Mouse (Mus musculus) intestine, postnatal 0 days (tissue): ENCODE measurements around the gene Gsk3a. TPM values are rescaled to one million over a fixed set of nuclear protein-coding genes. Genes with fewer than 3 reads are reported as not detected.

Source experiments
- ATAC-seq: fragments of 200-750 bp; cut with Nextera tagmentation; 2 replicates; pipeline ENCODE4 v1.8.0; 2017; ENCODE audit warnings: mild to moderate bottlenecking, moderate TSS enrichment, moderate library complexity
- H3K27ac ChIP-seq: fragments of 300-500 bp; sonication (generic); 2 replicates; pipeline ENCODE4 v1.5.1; 2014; ENCODE audit warnings: mild to moderate bottlenecking, low read depth, low read length, moderate library complexity
- H3K27me3 ChIP-seq: fragments of 300-500 bp; sonication (generic); replicated peaks from 2 replicates; pipeline ENCODE4 v1.6.1; 2014; ENCODE audit warnings: low read length, mixed read lengths; ENCODE audit not compliant: control insufficient read depth, insufficient read depth
- H3K36me3 ChIP-seq: fragments of 300-500 bp; sonication (generic); 2 replicates; pipeline ENCODE4 v1.6.1; 2014; ENCODE audit warnings: mild to moderate bottlenecking, moderate library complexity; ENCODE audit not compliant: control insufficient read depth, insufficient read depth
- H3K4me1 ChIP-seq: fragments of 300-500 bp; sonication (generic); replicated peaks from 2 replicates; pipeline ENCODE4 v1.6.1; 2014; ENCODE audit warnings: antibody characterized with exemption, low read length, mixed read lengths; ENCODE audit not compliant: control insufficient read depth, insufficient read depth
- H3K4me2 ChIP-seq: fragments of 300-500 bp; sonication (generic); replicated peaks from 2 replicates; pipeline ENCODE4 v1.6.1; 2014; ENCODE audit warnings: low read depth, mild to moderate bottlenecking, moderate library complexity
- H3K4me3 ChIP-seq: fragments of 300-500 bp; sonication (generic); 2 replicates; pipeline ENCODE4 v1.5.1; 2014; ENCODE audit warnings: low read depth, low read length
- H3K9ac ChIP-seq: fragments of 300-500 bp; sonication (generic); 2 replicates; pipeline ENCODE4 v1.6.1; 2014; ENCODE audit warnings: mild to moderate bottlenecking, low read depth, low read length
- H3K9me3 ChIP-seq: fragments of 300-500 bp; sonication (generic); 2 replicates; pipeline ENCODE4 v1.6.1; 2016; ENCODE audit warnings: mixed run types; ENCODE audit not compliant: control insufficient read depth
- CTCF ChIP-seq: sonication (generic); IDR thresholded peaks from 2 replicates; pipeline ENCODE4 v1.5.1; 2016; ENCODE audit warnings: low read depth, mild to moderate bottlenecking, control low read depth, antibody characterized with exemption, moderate library complexity
- WGBS: fragments of 180-500 bp; shearing (Covaris S2); extraction: QIAGEN DNeasy Blood & Tissue Kit; methylation state at CpG from one replicate; pipeline ENCODE4 v1.1.7; 2014; 5-methylcytosine and 5-hydroxymethylcytosine counted together
- polyA plus RNA-seq: library from polyadenylated mRNA; unstranded; fragments of >200 nt; fragmentation: Nextera tagmentation; extraction: Ambion mirVana; gene quantifications from 2 replicates; pipeline ENCODE4 v1.2.1, GENCODE M21; 2015

Gene Gsk3a
- polyA plus RNA-seq, 1 experiment from 2014 or later: 9.7 TPM

- H3K4me3 ChIP-seq: no peak overlapping the region
- no peaks in the 10 kb centered on the region for H3K9me3 ChIP-seq
- no peak overlapping the region for H3K27ac ChIP-seq
- no peaks in the 10 kb centered on the region for H3K4me1 ChIP-seq
- no peak overlapping the region for H3K9ac ChIP-seq
- H3K27me3 ChIP-seq: no peaks in the 10 kb centered on the region
- WGBS: 65% methylated on average over 7 of the region's 7 CpGs
- ATAC-seq: no peak
- H3K36me3 ChIP-seq: peaks cover 27% of the 10 kb centered on the region
- H3K4me2 ChIP-seq: no peak overlapping the region
- no peak for TF ChIP-seq CTCF
Measured at GRCm38 (mm10) chr7:25240631-25241030, 3.0 kb upstream of the Gsk3a start.

DNA sequence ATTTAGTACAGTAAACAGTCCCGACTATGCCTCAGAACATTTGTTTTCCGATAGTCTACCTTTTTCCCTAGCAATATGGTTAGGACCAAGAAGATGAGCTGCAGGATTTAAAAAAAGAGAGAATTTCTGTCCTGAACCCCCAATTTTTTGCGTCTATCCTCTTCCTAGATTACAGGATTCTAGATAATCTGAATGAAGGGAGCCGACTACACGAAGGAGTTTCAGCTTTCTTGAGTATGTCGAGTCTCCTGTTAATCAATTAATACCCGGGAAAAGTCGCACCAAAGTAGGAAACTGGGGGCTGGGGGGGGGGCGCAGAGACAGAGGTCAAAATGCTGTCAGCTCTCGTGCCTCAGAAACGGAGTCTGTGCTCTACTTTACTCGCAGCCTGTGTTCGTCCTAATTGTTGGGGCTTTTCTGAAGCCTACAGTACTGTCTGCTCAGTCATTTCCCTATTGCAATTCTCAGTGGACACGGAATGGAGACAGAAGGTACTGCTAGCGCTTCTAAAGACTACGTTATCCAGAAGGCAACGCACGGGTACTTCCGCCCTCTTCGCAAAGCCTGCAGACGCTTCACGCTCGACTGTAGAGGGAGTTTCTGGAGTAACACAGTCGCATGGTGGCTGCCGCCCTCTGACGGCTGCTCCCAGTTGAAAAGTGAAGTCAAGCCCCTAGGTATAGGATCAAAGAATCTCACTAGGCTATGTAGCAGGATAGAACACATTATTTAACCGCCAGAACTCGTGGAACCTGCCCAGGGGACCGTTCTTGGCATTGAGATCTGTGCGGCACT, 1.4 kb upstream of the Gsk3a start:
- Histone ChIP-seq H3K27ac (peak overlapping the region; percentile 85), H3K27me3 (no peaks in the 10 kb centered on the region), H3K4me2 (peak overlapping the region; percentile 71), H3K36me3 (peaks cover 14% of the 10 kb centered on the region; the same call in 1 of the 2 replicates), H3K9ac (0 out of 2 replicates have a peak overlapping the region, but pooled peaks have one; percentile 32), H3K9me3 (no peaks in the 10 kb centered on the region), H3K4me3 (peak overlapping the region; percentile 94), H3K4me1 (no peaks in the 10 kb centered on the region)
- peak; percentile 91 for TF ChIP-seq CTCF
- WGBS: 2% methylated on average over 30 of the region's 30 CpGs
- ATAC-seq: peak; percentile 31

GRCm38 (mm10) chr7:25238015-25238706, 510 bp upstream of the Gsk3a start:
- TF ChIP-seq CTCF: no peak
- no peaks in the 10 kb centered on the region for H3K9me3 ChIP-seq

DNA sequence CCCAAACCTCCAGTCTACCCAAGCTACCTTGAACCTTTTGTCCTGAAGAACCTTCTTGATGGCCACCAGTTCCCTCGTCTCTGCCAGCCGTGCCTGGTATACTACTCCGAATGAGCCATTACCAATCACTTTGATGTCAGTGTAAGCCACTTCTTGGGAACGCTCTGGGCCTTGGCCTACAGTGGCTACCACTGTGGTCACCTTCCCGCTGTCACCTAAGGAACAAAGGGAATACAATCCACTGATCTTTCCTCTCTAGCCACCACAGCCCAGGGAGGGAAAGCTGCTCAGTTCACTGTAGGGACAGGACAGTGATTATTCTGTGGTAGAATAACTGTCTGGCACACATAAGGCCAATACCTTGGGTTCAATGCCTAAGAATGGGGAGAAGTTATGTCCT, 2.1 kb downstream of the Gsk3a start:
- no peak overlapping the region for H3K4me2 ChIP-seq
- H3K9me3 ChIP-seq: no peaks in the 10 kb centered on the region
- ATAC-seq: no peak
- no peak overlapping the region for H3K27ac ChIP-seq
- H3K4me1 ChIP-seq: no peaks in the 10 kb centered on the region
- WGBS: 93% methylated on average over 5 of the region's 5 CpGs
- peaks cover 37% of the 10 kb centered on the region for H3K36me3 ChIP-seq
- no peak for TF ChIP-seq CTCF
- no peak overlapping the region for H3K4me3 ChIP-seq
- no peak overlapping the region for H3K9ac ChIP-seq
- no peaks in the 10 kb centered on the region for H3K27me3 ChIP-seq

More at GRCm38 (mm10) chr7:25238015-25238706, 510 bp upstream of the Gsk3a start:
- WGBS: under 1% methylated on average over 23 of the region's 23 CpGs
- Histone ChIP-seq H3K27ac (peak overlapping the region; percentile 89), H3K9ac (peak overlapping the region; percentile 96; the same call in 1 of the 2 replicates), H3K36me3 (peaks cover 16% of the 10 kb centered on the region), H3K4me2 (peak overlapping the region; percentile 71), H3K4me3 (peak overlapping the region; percentile 94), H3K4me1 (no peaks in the 10 kb centered on the region), H3K27me3 (no peaks in the 10 kb centered on the region)
- peak; percentile 92 for ATAC-seq

DNA sequence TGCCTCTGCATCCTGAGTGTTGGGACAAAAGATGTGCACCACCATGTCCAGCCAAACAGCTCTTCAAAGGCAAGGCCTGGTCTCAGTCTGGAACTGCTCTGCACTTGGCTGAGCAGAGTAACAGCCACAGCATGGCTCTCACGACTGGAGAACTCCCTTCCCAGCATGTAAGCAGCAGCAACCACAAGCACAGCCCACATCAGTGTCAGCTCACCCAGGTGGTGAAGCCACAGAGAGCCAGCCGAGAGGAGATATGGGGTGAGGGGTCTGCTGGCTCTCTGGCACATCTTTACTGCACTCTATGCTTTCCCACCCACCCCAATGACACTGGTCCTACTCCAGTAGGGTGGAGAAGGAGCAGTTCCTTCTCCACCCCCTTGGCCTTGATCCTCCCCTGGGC, 4.6 kb downstream of the Gsk3a start:
- no peak for ATAC-seq
- 86% methylated on average over 2 of the region's 2 CpGs for WGBS
- H3K36me3 ChIP-seq: peaks cover 61% of the 10 kb centered on the region

GRCm38 (mm10) chr7:25232101-25232648, 5.5 kb downstream of the Gsk3a start:
- Histone ChIP-seq H3K9ac (no peak overlapping the region), H3K4me1 (no peaks in the 10 kb centered on the region), H3K4me3 (no peak overlapping the region), H3K27ac (no peak overlapping the region), H3K4me2 (no peak overlapping the region), H3K36me3 (peaks cover 69% of the 10 kb centered on the region), H3K27me3 (no peaks in the 10 kb centered on the region), H3K9me3 (no peaks in the 10 kb centered on the region)
- peak; percentile 36 for TF ChIP-seq CTCF
- 57% methylated on average over 5 of the region's 5 CpGs for WGBS
- no peak for ATAC-seq

More for the DNA sequence above, 4.6 kb downstream of the Gsk3a start:
- Histone ChIP-seq H3K9me3 (no peaks in the 10 kb centered on the region), H3K4me3 (no peak overlapping the region), H3K4me2 (no peak overlapping the region), H3K9ac (no peak overlapping the region), H3K27ac (no peak overlapping the region), H3K27me3 (no peaks in the 10 kb centered on the region), H3K4me1 (no peaks in the 10 kb centered on the region)
- no peak for TF ChIP-seq CTCF
